Mouse (Mus musculus): ENCODE data around the gene Snrnp70.

GRCm38 (mm10) chr7:45372371-45372770 is 23.2 kb downstream of the Snrnp70 start:
- TF ChIP-seq CTCF (IDR thresholded peaks at IDR 0.05; ENCODE audit: borderline replicate concordance, extremely low read depth, insufficient read depth, insufficient read length) (no peak), POLR2A (IDR thresholded peaks at IDR 0.05; ENCODE audit: borderline replicate concordance, extremely low read depth, insufficient read depth, insufficient read length, poor library complexity, severe bottlenecking) (no peak)
